Mouse (Mus musculus) bone marrow macrophage, adult 2 months (primary cell): Measurements from ENCODE around the gene Wnt1.

Experiments
- CTCF ChIP-seq: IDR thresholded peaks from 2 replicates; pipeline ENCODE4 v1.5.1; 2012; ENCODE audit warnings: low read depth, mild to moderate bottlenecking, low read length, moderate library complexity
- POLR2A ChIP-seq: IDR thresholded peaks from 2 replicates; pipeline ENCODE4 v1.6.1; 2012; ENCODE audit warnings: mild to moderate bottlenecking, low read depth, low read length, borderline replicate concordance

DNA sequence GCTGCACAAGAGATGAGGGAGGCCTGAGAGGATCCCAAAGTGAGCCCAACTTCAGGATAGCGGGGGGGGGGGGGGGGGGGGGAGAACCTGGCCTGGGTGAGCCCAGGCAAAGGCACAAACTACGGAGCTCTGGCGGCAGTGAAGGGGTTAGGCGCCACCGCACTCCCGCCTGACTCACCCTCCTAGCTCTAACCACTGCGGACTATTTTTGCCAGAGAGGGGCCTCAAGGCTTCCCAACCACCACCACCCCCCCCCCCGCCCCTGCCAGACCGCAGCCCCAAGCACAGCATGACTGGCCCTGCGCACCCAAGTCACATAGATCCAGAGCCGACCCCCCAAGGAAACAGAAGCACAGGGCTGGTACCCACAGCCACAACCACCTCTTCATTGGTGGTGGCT lies 10.9 kb upstream of the Wnt1 start:
- TF ChIP-seq CTCF (no peak), POLR2A (no peak)
